15 mouse cellular contexts compared by ENCODE assay signal in the genomic region with DNA sequence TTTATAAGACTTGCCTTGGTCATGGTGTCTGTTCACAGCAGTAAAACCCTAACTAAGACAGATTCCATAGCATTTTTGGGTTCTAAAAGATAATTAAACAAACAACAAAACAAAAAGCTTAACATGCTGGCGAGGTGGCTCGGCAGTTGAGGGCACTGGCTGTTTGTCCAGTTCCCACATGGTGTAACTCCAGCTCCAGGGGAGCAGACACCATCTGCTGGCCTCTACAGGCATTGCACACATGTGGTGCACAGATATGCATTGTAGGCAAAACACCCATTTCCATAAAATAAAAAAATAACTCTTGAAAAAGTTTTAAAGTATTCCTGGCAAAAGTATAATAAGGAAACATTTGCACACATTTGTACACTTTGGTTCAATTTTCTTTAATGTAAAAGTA. TPM values are rescaled to one million over a fixed set of nuclear protein-coding genes. Genes with fewer than 3 reads are reported as not detected.
A peak's percentile ranks its signal among the peaks of the same experiment; 100 is the strongest.
DNase-seq lines count a peak whose midpoint lies in the region; ATAC-seq and TF ChIP-seq lines count a peak whose summit lies in the region.
"Had no signal": no experiment of that assay in that cellular context is flagged by ENCODE, and none has a peak within 500 bp of the region (broad histone marks: within the 10 kb centered on the region; RNA-seq: fewer than 3 reads in every experiment).

No protein-coding gene starts in this region.

- H3K9ac ChIP-seq in liver, adult 2 months (ENCODE audit: low read depth, low read length), result no peak overlapping the region
- H3K9ac ChIP-seq in liver, embryonic 11.5 days (ENCODE audit: low read depth, low read length), result no peak overlapping the region
- no peak overlapping the region for H3K9ac ChIP-seq in forebrain, embryonic 15.5 days (replicated peaks)
- H3K9ac ChIP-seq in forebrain, embryonic 13.5 days, result no peak overlapping the region
- H3K9ac ChIP-seq: hindbrain, embryonic 14.5 days; stomach, embryonic 15.5 days had no signal

- H3K4me2 ChIP-seq in liver, embryonic 11.5 days, result no peak overlapping the region
- no peak overlapping the region for H3K4me2 ChIP-seq in forebrain, embryonic 15.5 days (replicated peaks)
- no peak overlapping the region for H3K4me2 ChIP-seq in forebrain, embryonic 13.5 days
- H3K4me2 ChIP-seq: hindbrain, embryonic 14.5 days; stomach, embryonic 15.5 days had no signal

- no peak for ATAC-seq in liver, embryonic 11.5 days (replicated peaks; ENCODE audit: low FRiP score)
- ATAC-seq in forebrain, embryonic 15.5 days (replicated peaks), result no peak
- ATAC-seq in forebrain, embryonic 13.5 days, result no peak

- H3K36me3 ChIP-seq in liver, adult 2 months (ENCODE audit: control insufficient read depth, insufficient read depth, low read length), result peaks cover 7% of the 10 kb centered on the region; the same call in 1 of the 2 replicates
- peaks cover 22% of the 10 kb centered on the region for H3K36me3 ChIP-seq in liver, embryonic 11.5 days (ENCODE audit: control insufficient read depth, insufficient read depth, low read length)
- peaks cover 89% of the 10 kb centered on the region for H3K36me3 ChIP-seq in E14TG2a.4 (ENCODE audit: insufficient read depth, low read length)
- peaks cover 42% of the 10 kb centered on the region for H3K36me3 ChIP-seq in forebrain, embryonic 15.5 days
- H3K36me3 ChIP-seq in forebrain, embryonic 13.5 days (ENCODE audit: poor library complexity, severe bottlenecking), result peaks cover 67% of the 10 kb centered on the region

- H3K4me3 ChIP-seq in liver, adult 2 months (ENCODE audit: insufficient read depth, low read depth, low read length), result no peak overlapping the region
- no peak overlapping the region for H3K4me3 ChIP-seq in liver, embryonic 11.5 days (ENCODE audit: low read depth, low read length)
- H3K4me3 ChIP-seq in E14TG2a.4 (replicated peaks; ENCODE audit: low read length), result no peak overlapping the region
- H3K4me3 ChIP-seq in embryonic fibroblast, embryonic 13.5 days (ENCODE audit: insufficient read depth, low read length), result no peak overlapping the region
- no peak overlapping the region for H3K4me3 ChIP-seq in forebrain, embryonic 15.5 days
- no peak overlapping the region for H3K4me3 ChIP-seq in forebrain, embryonic 13.5 days
- H3K4me3 ChIP-seq: stomach, embryonic 15.5 days had no signal

- no peaks in the 10 kb centered on the region for H3K4me1 ChIP-seq in liver, adult 2 months (ENCODE audit: control insufficient read depth, insufficient read depth, low read length)
- H3K4me1 ChIP-seq in liver, embryonic 11.5 days (replicated peaks; ENCODE audit: control insufficient read depth, insufficient read depth, low read length), result no peaks in the 10 kb centered on the region
- H3K4me1 ChIP-seq in E14TG2a.4 (replicated peaks; ENCODE audit: low read depth, low read length), result peaks cover 6% of the 10 kb centered on the region
- H3K4me1 ChIP-seq in embryonic fibroblast, embryonic 13.5 days (ENCODE audit: control insufficient read depth, insufficient read depth, low read length), result 0 out of 2 replicates have a peak, but pooled peaks cover 2% of the 10 kb centered on the region
- 0 out of 2 replicates have a peak, but pooled peaks cover 11% of the 10 kb centered on the region for H3K4me1 ChIP-seq in forebrain, embryonic 15.5 days
- H3K4me1 ChIP-seq in forebrain, embryonic 13.5 days, result peaks cover 14% of the 10 kb centered on the region; the same call in 1 of the 2 replicates
- H3K4me1 ChIP-seq: stomach, embryonic 15.5 days had no signal

- peak; percentile 20 for DNase-seq in embryo, embryonic 11 days
- no peak for DNase-seq in embryo, embryonic 10 days (ENCODE audit: low spot score)
- no peak for DNase-seq in liver, adult 2 months (ENCODE audit: extremely low read depth, low read depth, low spot score)
- DNase-seq in liver, embryonic 11.5 days (ENCODE audit: low spot score), result no peak
- DNase-seq: adrenal gland, adult 2 months; heart, adult 18-20 months; left cerebral cortex, postnatal 4 days; right cerebral cortex, adult 18-20 months had no signal

- TF ChIP-seq CTCF in liver, adult 2 months (IDR thresholded peaks at IDR 0.05; ENCODE audit: low read depth, low read length), result peak; percentile 52
- peak; percentile 75 for TF ChIP-seq CTCF in E14TG2a.4 (conservative IDR thresholded peaks at IDR 0.05; ENCODE audit: low read length)
- 0 out of 2 replicates have a peak, but pooled peaks have one; percentile 30 for TF ChIP-seq CTCF in embryonic fibroblast, embryonic 13.5 days (IDR thresholded peaks at IDR 0.05; ENCODE audit: borderline replicate concordance, insufficient read depth, low read length)

- no peak overlapping the region for H3K27ac ChIP-seq in liver, adult 2 months (replicated peaks; ENCODE audit: insufficient read depth, low read depth, low read length)
- H3K27ac ChIP-seq in liver, embryonic 11.5 days (ENCODE audit: low read depth, low read length), result no peak overlapping the region
- no peak overlapping the region for H3K27ac ChIP-seq in embryonic fibroblast, embryonic 13.5 days (ENCODE audit: insufficient read depth, low read length)
- no peak overlapping the region for H3K27ac ChIP-seq in forebrain, embryonic 15.5 days (replicated peaks)
- H3K27ac ChIP-seq in forebrain, embryonic 13.5 days, result no peak overlapping the region
- H3K27ac ChIP-seq: hindbrain, embryonic 14.5 days; macrophage; stomach, embryonic 15.5 days had no signal

- 88% methylated on average over 2 of the region's 2 CpGs for WGBS in liver, adult 2 months
- 80% methylated on average over 2 of the region's 2 CpGs for WGBS in liver, embryonic 11.5 days
- WGBS in forebrain, embryonic 15.5 days, result 82% methylated on average over 2 of the region's 2 CpGs
- 83% methylated on average over 2 of the region's 2 CpGs for WGBS in forebrain, embryonic 13.5 days

- no peaks in the 10 kb centered on the region for H3K27me3 ChIP-seq in liver, adult 2 months (ENCODE audit: control insufficient read depth, insufficient read depth, low read length)
- no peaks in the 10 kb centered on the region for H3K27me3 ChIP-seq in liver, embryonic 11.5 days (replicated peaks; ENCODE audit: control insufficient read depth, insufficient read depth, low read length)
- H3K27me3 ChIP-seq in E14TG2a.4 (ENCODE audit: insufficient read depth, low read length), result no peaks in the 10 kb centered on the region
- no peaks in the 10 kb centered on the region for H3K27me3 ChIP-seq in forebrain, embryonic 15.5 days
- H3K27me3 ChIP-seq in forebrain, embryonic 13.5 days, result no peaks in the 10 kb centered on the region
- H3K27me3 ChIP-seq: stomach, embryonic 15.5 days had no signal

- TF ChIP-seq POLR2A in liver, adult 2 months (IDR thresholded peaks at IDR 0.05; ENCODE audit: extremely low read depth, insufficient read depth, low read length), result no peak
- TF ChIP-seq POLR2A in embryonic fibroblast, embryonic 13.5 days (IDR thresholded peaks at IDR 0.05; ENCODE audit: low read depth, low read length), result no peak

- H3K9me3 ChIP-seq in liver, embryonic 11.5 days (ENCODE audit: control insufficient read depth, low read length), result no peaks in the 10 kb centered on the region
- H3K9me3 ChIP-seq in E14TG2a.4 (ENCODE audit: low read length), result no peaks in the 10 kb centered on the region
- no peaks in the 10 kb centered on the region for H3K9me3 ChIP-seq in forebrain, embryonic 15.5 days
- H3K9me3 ChIP-seq in forebrain, embryonic 13.5 days (replicated peaks), result no peaks in the 10 kb centered on the region
- H3K9me3 ChIP-seq: stomach, embryonic 15.5 days had no signal

- H3K79me2 ChIP-seq in liver, adult 2 months (ENCODE audit: control insufficient read depth, insufficient read depth, low read length), result no peaks in the 10 kb centered on the region

RNA-seq across cellular contexts. Expression of gene Tamm41, which starts 7.6 kb away (rescaled TPM):
- 4.3 and 4.8 TPM in 2 replicates for total RNA-seq in liver, adult 2 months (2014; rRNA removed)
- 7.9 and 8.0 TPM in 2 replicates for polyA plus RNA-seq in liver, adult 2 months (2012; rRNA removed)
- 70.3 and 73.4 TPM in 2 replicates for polyA plus RNA-seq in liver, embryonic 11.5 days (2014; fragmentation: Nextera tagmentation; extraction: Ambion mirVana)
- 14.2 and 16.8 TPM in 2 replicates for polyA plus RNA-seq in embryonic fibroblast, embryonic 13.5 days (2011; ENCODE audit: insufficient read length, low read depth, missing spikeins)
- 61.2 and 68.0 TPM in 2 replicates for polyA plus RNA-seq in forebrain, embryonic 15.5 days (2015; fragmentation: Nextera tagmentation; extraction: Ambion mirVana)
- 70.9 and 72.4 TPM in 2 replicates for polyA plus RNA-seq in forebrain, embryonic 13.5 days (2015; fragmentation: Nextera tagmentation; extraction: Ambion mirVana)
